Mouse (Mus musculus) heart, postnatal 0 days (tissue): Measurements from ENCODE around the gene Arntl. TPM values are rescaled to one million over a fixed set of nuclear protein-coding genes. Genes with fewer than 3 reads are reported as not detected.

Experiments
- ATAC-seq: fragments of 200-750 bp; cut with Nextera tagmentation; 2 replicates; pipeline ENCODE4 v1.8.0; 2017; ENCODE audit warnings: low read depth, moderate number of reproducible peaks, moderate library complexity; ENCODE audit not compliant: insufficient read depth
- DNase-seq: peaks from one replicate; pipeline ENCODE4 v3.0.0-alpha.2; 2016; ENCODE audit warnings: low spot score
- H3K27ac ChIP-seq: fragments of 300-500 bp; sonication (generic); 2 replicates; pipeline ENCODE4 v1.5.1; 2014; ENCODE audit warnings: low read depth, mild to moderate bottlenecking
- H3K27me3 ChIP-seq: fragments of 300-500 bp; sonication (generic); 2 replicates; pipeline ENCODE4 v1.6.1; 2014; ENCODE audit warnings: low read length, mixed read lengths; ENCODE audit not compliant: control insufficient read depth, insufficient read depth
- H3K36me3 ChIP-seq: fragments of 300-500 bp; sonication (generic); replicated peaks from 2 replicates; pipeline ENCODE4 v1.6.1; 2014; ENCODE audit warnings: low read length, mixed read lengths; ENCODE audit not compliant: control insufficient read depth, insufficient read depth
- H3K4me1 ChIP-seq: fragments of 300-500 bp; sonication (generic); 2 replicates; pipeline ENCODE4 v1.6.1; 2014; ENCODE audit warnings: antibody characterized with exemption; ENCODE audit not compliant: control insufficient read depth, insufficient read depth
- H3K4me2 ChIP-seq: fragments of 300-500 bp; sonication (generic); 2 replicates; pipeline ENCODE4 v1.6.1; 2014; ENCODE audit warnings: low read depth, mild to moderate bottlenecking, low read length, moderate library complexity
- H3K4me3 ChIP-seq: fragments of 300-500 bp; sonication (generic); 2 replicates; pipeline ENCODE4 v1.5.1; 2014; ENCODE audit warnings: low read depth, low read length
- H3K9ac ChIP-seq: fragments of 300-500 bp; sonication (generic); replicated peaks from 2 replicates; pipeline ENCODE4 v1.6.1; 2014; ENCODE audit warnings: low read depth, low read length, mixed read lengths
- H3K9me3 ChIP-seq: fragments of 300-500 bp; sonication (generic); replicated peaks from 2 replicates; pipeline ENCODE4 v1.6.1; 2016; ENCODE audit warnings: low read length; ENCODE audit not compliant: control insufficient read depth
- CTCF ChIP-seq: IDR thresholded peaks from 2 replicates; pipeline ENCODE4 v1.5.1; 2016; ENCODE audit warnings: antibody characterized with exemption, control low read depth, low read depth
- EP300 ChIP-seq: IDR thresholded peaks from 2 replicates; pipeline ENCODE4 v1.6.1; 2016; ENCODE audit warnings: antibody characterized with exemption, low read depth
- WGBS: fragments of 180-500 bp; shearing (Covaris S2); extraction: QIAGEN DNeasy Blood & Tissue Kit; methylation state at CpG from one replicate; pipeline ENCODE4 v1.1.7; 2014; 5-methylcytosine and 5-hydroxymethylcytosine counted together
- polyA plus RNA-seq: library from polyadenylated mRNA; unstranded; fragments of >200 nt; fragmentation: Nextera tagmentation; extraction: Ambion mirVana; gene quantifications from 2 replicates; pipeline ENCODE4 v1.2.1, GENCODE M21; 2015
- total RNA-seq: library from RNA; depleted of rRNA; stranded (reverse); fragments of >200 nt; gene quantifications from 2 replicates; pipeline ENCODE4 v1.2.3, GENCODE M21; 2014; ENCODE audit warnings: low replicate concordance

The Arntl gene
- total and polyA plus RNA-seq, 2 experiments from 2014 or later: 4.6 to 9.3 TPM

DNA sequence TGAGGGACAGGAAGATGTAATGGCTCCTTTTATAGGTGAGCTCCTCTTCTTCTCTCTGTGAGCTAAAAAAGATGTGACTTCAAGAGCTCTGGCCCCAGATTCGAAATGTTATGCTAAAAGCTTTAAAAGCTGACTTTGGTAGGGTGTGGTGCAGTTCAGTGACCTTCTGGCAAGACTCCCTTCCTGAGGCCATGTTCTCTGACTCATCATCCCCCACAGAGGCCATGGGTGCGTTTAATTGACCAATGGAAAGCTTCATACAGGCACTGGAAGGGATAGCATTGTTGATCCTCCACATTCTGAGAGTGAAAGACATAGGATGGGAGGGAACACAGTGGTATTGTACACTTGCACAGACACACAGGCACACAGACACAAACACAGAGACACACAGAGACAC, 34.8 kb upstream of the Arntl start:
- Histone ChIP-seq H3K4me3 (no peak overlapping the region), H3K27me3 (no peaks in the 10 kb centered on the region), H3K27ac (no peak overlapping the region), H3K36me3 (no peaks in the 10 kb centered on the region), H3K9ac (no peak overlapping the region), H3K9me3 (no peaks in the 10 kb centered on the region), H3K4me2 (no peak overlapping the region), H3K4me1 (no peaks in the 10 kb centered on the region)
- WGBS: 37% methylated on average over 2 of the region's 2 CpGs
- peak; percentile 38 for DNase-seq
- no peak for TF ChIP-seq CTCF
- peak; percentile 68 for ATAC-seq

DNA sequence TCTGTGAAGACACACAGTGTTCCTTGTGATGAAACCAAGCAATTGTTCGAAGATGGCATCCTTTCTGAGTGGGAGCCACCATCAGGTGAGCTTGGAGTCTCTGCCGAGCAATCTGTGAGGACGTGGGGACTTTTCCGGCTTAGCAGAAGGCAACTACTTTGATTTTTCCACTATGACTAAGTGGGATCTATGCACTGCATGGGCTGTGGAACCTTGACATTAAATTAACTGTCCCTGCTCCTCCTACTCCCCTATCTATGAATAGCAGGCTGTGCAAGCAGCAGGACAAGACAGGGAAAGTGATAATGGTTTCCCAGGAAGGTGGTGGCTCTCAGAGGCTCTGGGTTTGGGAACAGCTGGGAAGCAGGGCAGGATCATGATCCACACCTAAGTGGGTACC, 31.8 kb upstream of the Arntl start:
- Histone ChIP-seq H3K9ac (no peak overlapping the region), H3K27me3 (no peaks in the 10 kb centered on the region), H3K4me2 (no peak overlapping the region), H3K4me3 (no peak overlapping the region), H3K36me3 (no peaks in the 10 kb centered on the region), H3K9me3 (no peaks in the 10 kb centered on the region), H3K4me1 (no peaks in the 10 kb centered on the region), H3K27ac (no peak overlapping the region)
- 86% methylated on average over 4 of the region's 4 CpGs for WGBS
- no peak for TF ChIP-seq CTCF
- no peak for TF ChIP-seq EP300
- no peak for DNase-seq
- ATAC-seq: no peak

DNA sequence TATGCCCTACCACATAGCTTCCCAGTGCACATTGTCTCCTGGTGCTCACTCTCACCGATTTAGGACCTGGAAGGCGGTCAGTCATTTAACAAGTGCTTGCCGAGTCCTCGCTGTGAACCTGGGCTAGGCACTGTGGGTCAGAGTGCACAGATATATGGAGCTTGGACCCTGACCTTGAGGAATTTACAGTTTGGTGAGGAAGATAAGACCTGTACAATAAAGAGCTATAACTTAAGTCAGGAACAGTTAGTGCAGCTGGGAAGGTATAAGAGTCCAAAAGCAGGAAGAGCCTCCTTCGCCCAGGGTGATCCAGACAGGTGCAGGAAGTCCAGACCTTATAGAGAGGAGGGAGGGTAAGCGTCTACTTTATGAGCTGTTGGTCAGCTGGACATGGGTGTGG, 29.2 kb upstream of the Arntl start:
- Histone ChIP-seq H3K9ac (no peak overlapping the region), H3K9me3 (no peaks in the 10 kb centered on the region), H3K4me2 (no peak overlapping the region), H3K27ac (no peak overlapping the region), H3K36me3 (no peaks in the 10 kb centered on the region), H3K27me3 (no peaks in the 10 kb centered on the region), H3K4me1 (no peaks in the 10 kb centered on the region), H3K4me3 (no peak overlapping the region)
- 83% methylated on average over 6 of the region's 6 CpGs for WGBS
- no peak for ATAC-seq
- TF ChIP-seq EP300 (no peak), CTCF (no peak)
- DNase-seq: no peak

DNA sequence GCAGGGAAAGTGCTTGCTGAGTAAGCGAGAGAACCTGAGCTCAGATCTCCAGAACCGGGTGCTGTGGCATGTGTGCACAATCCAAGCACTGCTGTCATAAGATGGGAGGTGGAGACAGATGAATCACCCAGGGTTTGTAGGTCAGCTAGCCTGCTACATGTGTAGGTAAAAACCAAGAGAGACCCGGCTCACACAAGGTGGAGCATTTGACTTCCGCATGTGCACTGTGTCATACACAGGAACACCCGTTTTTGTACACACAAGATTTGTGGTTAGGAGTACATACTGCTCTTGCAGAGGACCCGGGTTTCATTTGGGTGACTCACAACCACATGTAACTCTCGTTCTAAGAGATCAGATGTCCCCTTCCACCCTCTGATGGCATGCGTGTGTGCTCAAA, 23.5 kb upstream of the Arntl start:
- Histone ChIP-seq H3K27me3 (no peaks in the 10 kb centered on the region), H3K4me1 (no peaks in the 10 kb centered on the region), H3K36me3 (no peaks in the 10 kb centered on the region), H3K9me3 (no peaks in the 10 kb centered on the region), H3K4me2 (no peak overlapping the region), H3K27ac (no peak overlapping the region), H3K4me3 (no peak overlapping the region), H3K9ac (no peak overlapping the region)
- ATAC-seq: no peak
- DNase-seq: no peak
- 83% methylated on average over 8 of the region's 8 CpGs for WGBS
- TF ChIP-seq CTCF: no peak
- TF ChIP-seq EP300: no peak

- no peak overlapping the region for H3K4me3 ChIP-seq
- H3K27me3 ChIP-seq: no peaks in the 10 kb centered on the region
- ATAC-seq (no peak), DNase-seq (no peak)
- no peak overlapping the region for H3K9ac ChIP-seq
- H3K36me3 ChIP-seq: no peaks in the 10 kb centered on the region
- H3K27ac ChIP-seq: no peak overlapping the region
- TF ChIP-seq CTCF (no peak), EP300 (no peak)
- H3K9me3 ChIP-seq: no peaks in the 10 kb centered on the region
- no peak overlapping the region for H3K4me2 ChIP-seq
- H3K4me1 ChIP-seq: no peaks in the 10 kb centered on the region
Observed at GRCm38 (mm10) chr7:113185056-113185455, 22.2 kb upstream of the Arntl start.

GRCm38 (mm10) chr7:113186041-113186800, 21.0 kb upstream of the Arntl start:
- Histone ChIP-seq H3K27ac (peak overlapping the region; percentile 68), H3K4me3 (no peak overlapping the region), H3K27me3 (no peaks in the 10 kb centered on the region), H3K36me3 (no peaks in the 10 kb centered on the region), H3K4me1 (no peaks in the 10 kb centered on the region), H3K9me3 (no peaks in the 10 kb centered on the region; the same call in 1 of the 2 replicates), H3K4me2 (no peak overlapping the region), H3K9ac (no peak overlapping the region)
- DNase-seq (no peak), ATAC-seq (peak; percentile 57; the same call in 1 of the 2 replicates)
- TF ChIP-seq EP300: no peak
- TF ChIP-seq CTCF: no peak
- 42% methylated on average over 10 of the region's 10 CpGs for WGBS
